Mouse (Mus musculus) cortical plate, adult 2 months (tissue): ENCODE data around the gene Kif1b. TPM values are rescaled to one million over a fixed set of nuclear protein-coding genes. Genes with fewer than 3 reads are reported as not detected.

ENCODE experiments used
- H3K27ac ChIP-seq: fragments of 200-500 bp; 2 replicates; pipeline ENCODE4 v1.5.1; 2012; ENCODE audit warnings: low read length, control low read depth, inconsistent platforms; ENCODE audit not compliant: insufficient read depth
- H3K4me1 ChIP-seq: fragments of 200-500 bp; 2 replicates; pipeline ENCODE4 v1.6.1; 2011; ENCODE audit warnings: low read length; ENCODE audit not compliant: control insufficient read depth, insufficient read depth
- H3K4me3 ChIP-seq: fragments of 200-500 bp; 2 replicates; pipeline ENCODE4 v1.5.1; 2011; ENCODE audit warnings: mild to moderate bottlenecking, low read length, control low read depth; ENCODE audit not compliant: insufficient read depth
- CTCF ChIP-seq: fragments of 200-500 bp; IDR thresholded peaks from 2 replicates; pipeline ENCODE4 v1.5.1; 2011; ENCODE audit warnings: mild to moderate bottlenecking, control low read depth, low read length; ENCODE audit not compliant: insufficient read depth; ENCODE audit errors: extremely low read depth
- POLR2A ChIP-seq: fragments of 200-500 bp; IDR thresholded peaks from 2 replicates; pipeline ENCODE4 v1.6.1; 2011; ENCODE audit warnings: mild to moderate bottlenecking, low read length, control low read depth; ENCODE audit not compliant: insufficient read depth; ENCODE audit errors: extremely low read depth
- polyA plus RNA-seq: library from polyadenylated mRNA; depleted of rRNA; stranded (reverse); fragments of >200 nt; gene quantifications from 2 replicates; pipeline ENCODE4 v1.2.3, GENCODE M21; 2012

Gene Kif1b
- polyA plus RNA-seq, 1 experiment, result 234 TPM

DNA sequence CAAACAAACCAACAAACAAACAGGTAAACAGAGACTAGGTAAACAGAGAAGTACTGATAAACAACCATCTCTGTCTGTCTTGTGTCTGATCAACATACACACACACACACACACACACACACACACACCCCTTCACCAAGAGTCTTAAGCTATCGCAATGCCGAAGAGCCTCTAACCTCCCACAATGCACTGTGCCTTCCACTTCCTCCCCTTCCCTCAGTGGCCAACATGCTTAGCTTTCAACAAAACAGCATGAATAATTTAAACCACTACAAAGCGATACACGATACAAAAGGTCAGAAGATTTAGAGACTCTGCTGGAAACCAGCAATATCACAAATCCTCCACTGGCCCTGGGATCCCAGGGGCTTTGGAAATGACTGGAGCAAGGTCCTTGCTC, 14.8 kb upstream of the Kif1b start:
- Histone ChIP-seq H3K27ac (no peak overlapping the region), H3K4me1 (peaks cover 2% of the 10 kb centered on the region)
- no peak for TF ChIP-seq CTCF
- TF ChIP-seq POLR2A, result no peak

GRCm38 (mm10) chr4:149319088-149319487, 11.6 kb upstream of the Kif1b start:
- peaks cover 2% of the 10 kb centered on the region for H3K4me1 ChIP-seq
- H3K4me3 ChIP-seq, result no peak overlapping the region
- TF ChIP-seq CTCF (no peak), POLR2A (no peak)
- H3K27ac ChIP-seq, result no peak overlapping the region

More for the DNA sequence above, 14.8 kb upstream of the Kif1b start:
- no peak overlapping the region for H3K4me3 ChIP-seq

DNA sequence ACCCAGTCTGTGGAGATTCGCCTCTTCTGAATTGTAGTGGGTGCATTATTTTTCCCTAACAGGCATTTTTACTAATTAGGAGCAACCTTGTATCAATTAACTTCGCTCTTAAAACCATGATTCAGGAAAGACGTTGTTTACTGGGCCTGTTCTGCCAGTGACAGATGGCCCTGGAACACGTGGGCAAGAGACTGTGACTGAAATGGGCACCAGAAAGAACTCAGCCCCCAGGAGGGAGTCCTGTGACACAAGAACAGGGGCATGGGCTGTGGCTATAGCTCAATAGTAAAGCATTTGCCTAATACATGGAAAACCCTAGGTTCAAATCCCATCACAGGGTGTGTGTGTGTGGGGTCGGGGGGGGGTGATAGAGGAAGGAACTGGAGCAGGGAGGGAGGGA, 9.9 kb upstream of the Kif1b start:
- Histone ChIP-seq H3K4me3 (no peak overlapping the region), H3K27ac (no peak overlapping the region), H3K4me1 (no peaks in the 10 kb centered on the region)
- TF ChIP-seq CTCF, result no peak
- TF ChIP-seq POLR2A, result no peak

DNA sequence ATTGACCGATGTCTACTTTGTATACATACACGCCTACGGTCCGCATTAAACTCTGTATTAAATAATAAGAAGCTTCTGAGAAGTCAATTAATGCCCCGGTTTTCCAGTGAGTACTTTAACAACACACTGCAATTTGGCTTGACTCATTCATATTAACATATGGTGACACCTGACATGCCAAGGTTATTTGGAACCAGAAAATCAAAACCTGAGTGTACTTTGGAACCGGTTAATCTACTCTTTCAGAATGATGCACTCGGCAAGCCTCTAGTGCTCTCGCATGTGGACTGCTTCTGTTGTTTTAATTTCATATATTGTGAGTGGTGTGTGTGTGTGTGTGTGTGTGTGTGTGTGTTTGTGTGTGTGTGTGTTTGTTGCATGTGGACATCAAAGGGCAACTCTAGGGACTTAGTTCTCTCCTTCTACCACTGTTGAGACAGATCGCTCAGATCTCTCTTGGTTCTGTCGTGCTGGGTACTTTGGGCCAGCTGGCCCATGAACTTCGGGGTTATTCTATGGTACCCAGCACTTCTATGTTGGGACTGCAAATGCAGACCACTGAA, 6.9 kb upstream of the Kif1b start:
- TF ChIP-seq CTCF (no peak), POLR2A (no peak)

GRCm38 (mm10) chr4:149313558-149314253, 6.2 kb upstream of the Kif1b start:
- no peaks in the 10 kb centered on the region for H3K4me1 ChIP-seq
- no peak overlapping the region for H3K4me3 ChIP-seq
- TF ChIP-seq POLR2A (no peak), CTCF (no peak)
- no peak overlapping the region for H3K27ac ChIP-seq

More for the DNA sequence above, 6.9 kb upstream of the Kif1b start:
- Histone ChIP-seq H3K4me1 (no peaks in the 10 kb centered on the region), H3K4me3 (no peak overlapping the region), H3K27ac (no peak overlapping the region)

GRCm38 (mm10) chr4:149311996-149312395, 4.5 kb upstream of the Kif1b start:
- no peaks in the 10 kb centered on the region for H3K4me1 ChIP-seq
- no peak for TF ChIP-seq POLR2A
- no peak for TF ChIP-seq CTCF
- H3K4me3 ChIP-seq, result no peak overlapping the region
- H3K27ac ChIP-seq, result no peak overlapping the region

- peak overlapping the region; percentile 95; the same call in 1 of the 2 replicates for H3K4me3 ChIP-seq
- TF ChIP-seq POLR2A, result no peak
Measured at GRCm38 (mm10) chr4:149308491-149308820, 963 bp upstream of the Kif1b start.

DNA sequence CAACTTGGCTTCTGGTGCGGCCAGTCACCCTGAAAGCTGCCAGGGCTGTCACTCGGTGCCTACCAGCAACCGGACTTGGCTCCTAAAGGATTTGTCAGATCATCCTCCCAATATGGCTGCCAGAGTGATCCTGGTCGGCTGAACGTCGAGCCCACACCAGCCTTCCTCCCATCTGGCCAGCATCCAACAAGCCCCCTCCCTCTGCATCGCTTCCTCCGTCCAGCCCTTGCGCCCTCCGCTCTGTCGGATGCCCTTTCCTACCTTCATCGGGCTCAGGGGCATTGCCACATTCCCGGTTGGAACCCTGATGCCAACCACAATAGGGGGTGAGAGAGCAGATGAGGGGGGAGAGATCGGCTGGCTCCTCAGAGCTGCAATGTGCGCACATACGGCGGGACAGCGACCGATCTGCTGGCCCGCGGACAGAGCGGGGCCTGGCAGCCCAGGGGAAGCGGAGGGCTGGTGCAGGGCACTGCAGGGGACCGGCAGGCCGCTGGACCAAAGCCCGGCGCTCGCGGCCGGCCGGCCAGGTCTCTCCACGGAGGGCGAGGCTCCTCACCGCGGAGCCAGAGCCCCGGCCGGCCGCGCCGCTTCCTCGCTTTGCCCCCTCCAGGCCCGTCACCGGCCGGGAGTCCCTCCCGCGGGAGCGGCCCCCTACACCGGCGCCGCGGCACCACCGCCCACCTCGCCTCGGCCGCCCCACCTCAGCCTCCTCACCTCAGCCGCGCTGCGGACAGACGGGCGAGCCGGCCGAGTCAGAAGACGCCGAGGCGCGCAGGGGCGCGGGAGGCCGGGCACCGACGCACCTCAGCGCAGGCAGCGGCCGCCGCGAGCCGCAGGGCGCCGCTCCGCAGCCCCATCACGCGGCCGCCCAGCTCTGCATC, 539 bp downstream of the Kif1b start:
- Histone ChIP-seq H3K27ac (peak overlapping the region; percentile 99), H3K4me3 (peak overlapping the region; percentile 95), H3K4me1 (peaks cover 12% of the 10 kb centered on the region)
- 0 out of 2 replicates have a peak, but pooled peaks have one; percentile 1 for TF ChIP-seq POLR2A
- TF ChIP-seq CTCF, result no peak

More at GRCm38 (mm10) chr4:149308491-149308820, 963 bp upstream of the Kif1b start:
- Histone ChIP-seq H3K4me1 (peaks cover 4% of the 10 kb centered on the region; the same call in 1 of the 2 replicates), H3K27ac (peak overlapping the region; percentile 91; the same call in 1 of the 2 replicates)

GRCm38 (mm10) chr4:149305761-149306711, 1.5 kb downstream of the Kif1b start:
- TF ChIP-seq CTCF (no peak), POLR2A (no peak)
- Histone ChIP-seq H3K4me3 (peak overlapping the region; percentile 95), H3K4me1 (peaks cover 16% of the 10 kb centered on the region), H3K27ac (peak overlapping the region; percentile 99)
